Mouse (Mus musculus) R1 (cell line): Measurements from ENCODE around the gene Bcl7a.

Experiments
- DNase-seq: peaks from one replicate; pipeline ENCODE4 v3.0.0-alpha.2; 2018; ENCODE audit warnings: low read depth, low spot score

Bcl7a gene

DNA sequence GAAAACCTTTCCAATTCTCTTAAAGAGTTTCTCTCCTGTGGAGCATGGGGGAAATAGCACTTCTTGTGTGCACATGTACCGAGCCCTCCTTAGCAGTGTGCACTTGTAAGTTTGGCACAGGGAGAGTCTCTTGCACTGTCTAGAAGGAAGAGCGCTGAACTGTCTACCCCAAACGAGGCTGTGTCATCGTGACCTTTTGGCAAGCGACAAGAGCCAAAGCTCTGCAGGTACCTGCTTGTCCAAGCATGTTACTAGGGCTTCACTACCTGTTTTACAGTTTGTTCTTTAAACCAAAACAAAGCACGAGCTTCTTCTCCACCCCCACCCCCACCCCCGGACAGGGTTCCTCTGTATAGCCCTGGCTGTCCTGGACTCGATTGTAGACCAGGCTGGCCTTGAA, 15.9 kb upstream of the Bcl7a start:
- DNase-seq = no peak

DNA sequence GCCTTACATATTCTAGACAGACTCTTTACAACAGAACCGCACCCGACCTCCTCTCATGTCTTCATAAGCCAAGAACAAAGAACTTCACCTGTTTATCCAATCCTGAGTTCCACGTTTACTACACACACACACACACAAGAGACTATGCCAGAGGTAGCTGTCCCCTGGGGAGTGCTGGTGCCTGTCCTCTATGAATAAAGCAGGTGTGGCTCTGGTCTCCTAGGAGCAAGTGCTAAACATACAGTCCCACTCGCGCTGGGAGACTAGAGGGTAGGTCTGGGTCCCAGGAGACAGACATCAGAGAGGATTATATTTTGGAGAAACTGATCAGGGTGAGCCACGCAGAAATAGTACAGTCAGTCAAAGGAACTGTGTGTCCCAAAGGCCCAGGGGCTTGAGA, 10.1 kb upstream of the Bcl7a start:
- peak; percentile 44 for DNase-seq

DNA sequence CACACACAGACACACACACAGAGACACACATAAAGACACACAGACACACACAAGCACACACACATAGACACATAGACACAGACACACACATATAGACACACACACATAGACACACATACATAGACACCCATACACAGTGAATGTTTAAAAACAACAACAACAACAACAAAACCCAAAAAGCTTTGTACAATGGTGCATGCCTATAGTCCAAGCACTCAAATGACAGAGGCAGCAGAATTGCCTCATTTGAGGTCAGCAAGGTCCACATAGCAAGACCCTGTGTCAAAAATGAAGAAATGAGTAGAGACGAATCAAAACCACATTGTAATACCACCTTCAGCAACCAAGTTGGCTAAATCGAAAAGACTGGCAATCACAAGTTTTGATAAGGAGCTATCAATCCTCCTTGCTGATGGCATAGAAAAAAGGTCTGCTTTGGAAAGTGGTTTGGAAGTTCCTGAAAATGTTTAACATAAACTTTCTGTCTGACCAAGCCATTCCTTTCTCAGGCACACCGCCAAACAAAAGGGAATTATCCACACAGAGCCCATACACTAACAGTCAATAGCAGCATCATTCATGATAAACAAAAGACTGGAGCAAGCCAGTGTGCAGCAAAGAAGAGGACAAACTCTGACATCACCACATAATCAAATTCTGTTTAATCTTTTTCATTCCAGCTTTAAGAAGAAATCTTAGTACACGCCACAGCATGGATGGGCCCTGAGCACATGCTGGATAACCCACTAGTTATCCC, 7.3 kb upstream of the Bcl7a start:
- no peak for DNase-seq

DNA sequence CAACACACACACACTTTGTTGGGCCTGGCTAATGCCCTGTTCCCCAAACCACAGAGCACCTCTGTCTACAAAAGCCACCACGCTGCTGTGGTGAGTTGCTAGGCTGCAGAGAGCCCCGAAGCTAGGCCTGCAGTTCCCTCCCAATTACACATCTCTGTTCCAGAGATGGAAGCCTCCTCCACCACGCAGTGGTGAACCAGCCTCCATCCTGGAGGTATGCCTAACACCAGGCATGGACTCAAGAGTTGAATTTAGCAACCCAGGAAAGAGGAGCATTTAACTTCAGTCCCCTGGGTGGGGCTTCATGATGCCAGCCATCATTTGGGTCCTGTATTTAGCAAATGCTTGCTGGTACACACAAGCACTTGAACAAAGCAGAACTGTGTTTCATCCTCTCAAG, 5.2 kb upstream of the Bcl7a start:
- DNase-seq = no peak

DNA sequence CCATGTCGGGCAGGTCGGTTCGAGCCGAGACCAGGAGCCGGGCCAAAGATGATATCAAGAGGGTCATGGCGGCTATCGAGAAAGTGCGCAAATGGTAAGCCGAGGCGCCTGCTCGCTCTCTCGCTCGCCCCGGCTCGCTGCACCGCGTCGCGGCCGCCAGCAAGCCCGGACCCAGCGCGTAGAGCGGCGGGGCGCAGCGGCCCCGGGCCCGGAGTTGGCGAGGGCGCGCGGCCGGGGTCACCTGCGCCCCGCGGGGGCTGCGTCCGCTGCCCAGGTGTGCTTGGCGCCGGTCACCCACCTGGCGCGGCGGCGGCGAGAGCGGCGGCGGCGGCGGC, 961 bp downstream of the Bcl7a start:
- no peak for DNase-seq

DNA sequence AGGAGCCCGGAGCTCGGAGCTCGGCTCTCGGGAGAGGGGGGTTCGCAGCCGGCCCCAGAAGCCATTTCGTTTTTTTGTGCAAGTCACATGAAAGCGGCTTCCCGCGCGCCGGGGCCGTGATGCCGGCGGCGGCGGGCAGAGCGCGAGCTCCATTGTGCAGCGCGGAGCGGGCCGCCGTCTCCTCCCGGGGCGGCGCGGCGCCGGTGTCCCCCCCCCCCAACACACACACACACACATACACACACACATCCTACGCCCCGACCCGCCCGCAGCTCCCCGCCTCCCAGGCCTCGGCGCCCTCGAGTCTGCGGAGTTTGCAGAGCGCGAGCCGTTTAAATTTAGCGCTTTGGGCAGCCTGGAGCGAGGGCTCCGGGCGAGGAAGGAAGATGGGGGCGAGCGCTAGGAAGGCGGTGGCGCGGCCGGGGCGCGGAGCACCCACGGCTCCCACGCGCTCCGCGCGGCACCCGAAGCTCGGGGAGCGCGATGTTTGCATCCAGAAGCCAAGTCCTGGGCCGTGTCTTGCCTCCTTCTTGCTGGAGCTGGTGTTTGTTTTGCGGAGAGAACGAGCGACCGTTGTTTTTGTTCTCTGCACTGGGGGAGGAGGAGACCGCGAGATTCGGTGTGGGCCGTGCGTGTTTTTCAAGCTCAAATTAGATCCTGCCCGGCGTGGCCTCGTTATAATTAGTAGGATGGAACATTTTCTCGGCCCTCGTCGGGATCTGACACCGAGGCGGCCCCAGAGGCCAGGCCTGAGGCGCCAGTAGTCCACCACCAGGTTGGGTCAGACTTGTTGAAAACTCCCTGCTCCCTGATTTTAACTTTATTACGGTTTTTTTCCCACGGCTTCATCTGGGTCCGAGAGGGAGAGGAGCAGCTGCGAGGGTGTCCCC, 1.6 kb downstream of the Bcl7a start:
- peak; percentile 66 for DNase-seq

DNA sequence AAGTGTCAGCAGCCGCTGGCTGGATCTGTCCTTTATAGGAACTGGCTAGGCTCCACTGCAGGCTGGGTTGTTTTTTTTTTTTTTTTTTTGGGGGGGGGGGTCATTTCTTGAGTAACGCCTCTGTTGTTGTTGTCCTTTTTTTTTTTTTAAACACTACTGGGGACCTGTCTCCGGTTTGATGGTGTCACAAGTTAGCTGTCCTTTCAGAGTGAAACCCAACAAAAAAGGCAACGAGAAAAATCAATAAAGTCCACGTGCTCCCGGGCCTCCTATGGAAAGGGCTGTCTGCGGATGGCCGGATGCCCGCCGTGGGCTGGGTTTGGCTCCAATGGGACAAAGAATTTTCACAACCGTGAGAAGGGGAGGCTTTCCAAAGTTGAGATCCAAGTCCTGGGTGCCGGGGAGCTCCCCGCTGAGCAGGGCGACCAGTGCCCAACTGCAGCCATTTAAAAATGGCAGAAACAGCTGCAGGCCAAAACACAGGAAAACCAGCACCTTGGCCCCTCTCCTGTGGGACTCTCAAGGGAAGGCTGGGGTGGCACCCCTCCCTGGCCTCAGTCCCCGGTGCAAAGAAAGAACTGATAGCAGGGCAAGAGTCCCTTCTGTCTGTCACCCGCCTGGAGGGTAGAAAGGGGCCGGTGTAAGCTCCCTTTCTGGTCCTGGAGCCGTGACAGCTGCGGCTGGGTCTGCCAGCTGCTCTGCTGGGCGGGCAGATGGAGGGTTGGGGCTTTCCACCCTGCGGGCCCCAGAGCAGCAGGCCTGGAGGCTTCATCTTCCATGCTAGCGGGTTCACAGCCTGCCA, 2.4 kb downstream of the Bcl7a start:
- no peak for DNase-seq

DNA sequence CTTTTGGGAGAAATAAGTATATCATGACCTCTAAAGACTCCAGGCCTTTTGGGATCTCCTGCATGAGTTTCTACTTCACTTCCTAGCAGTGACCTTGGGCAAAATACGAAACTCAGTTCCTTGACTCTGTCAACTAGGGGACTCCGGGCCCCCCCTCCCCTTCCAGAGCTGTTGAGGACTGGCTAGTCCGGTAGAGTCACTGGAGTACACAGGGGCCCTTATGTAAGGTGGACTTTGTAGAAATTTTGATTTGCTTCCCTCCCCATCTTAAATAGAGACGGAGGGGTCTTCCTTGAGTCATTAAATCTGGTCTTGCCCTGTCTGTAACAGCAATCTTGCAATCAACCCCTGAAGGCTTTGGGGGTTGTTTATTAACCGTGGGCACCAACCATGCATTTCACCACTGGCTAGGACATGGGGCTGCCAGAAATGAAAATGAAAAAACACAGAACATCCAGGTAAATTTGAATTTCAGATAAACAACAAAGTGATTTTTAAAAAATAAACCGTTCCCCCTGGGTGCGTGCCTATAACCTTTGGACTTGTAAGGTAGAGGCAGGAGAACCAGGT, 3.2 kb downstream of the Bcl7a start:
- DNase-seq = no peak

DNA sequence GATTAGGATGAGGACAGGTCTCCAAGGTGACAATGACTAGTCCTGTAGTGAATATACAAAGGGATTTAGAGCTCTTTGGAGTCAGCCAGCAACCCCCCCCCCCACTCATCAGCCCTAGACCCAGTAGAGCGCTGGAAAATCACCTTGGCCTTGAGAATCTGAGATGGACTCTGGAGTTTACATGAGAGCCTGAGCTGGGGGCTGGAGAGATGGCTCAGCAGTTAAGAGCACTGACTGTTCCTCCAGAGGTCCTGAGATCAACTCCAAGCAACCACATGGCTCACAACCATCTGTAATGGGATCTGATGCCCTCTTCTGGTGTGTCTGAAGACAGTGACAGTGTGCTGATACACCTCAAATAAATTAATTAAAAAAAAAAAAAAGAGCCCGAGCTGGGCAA, 4.4 kb downstream of the Bcl7a start:
- no peak for DNase-seq

DNA sequence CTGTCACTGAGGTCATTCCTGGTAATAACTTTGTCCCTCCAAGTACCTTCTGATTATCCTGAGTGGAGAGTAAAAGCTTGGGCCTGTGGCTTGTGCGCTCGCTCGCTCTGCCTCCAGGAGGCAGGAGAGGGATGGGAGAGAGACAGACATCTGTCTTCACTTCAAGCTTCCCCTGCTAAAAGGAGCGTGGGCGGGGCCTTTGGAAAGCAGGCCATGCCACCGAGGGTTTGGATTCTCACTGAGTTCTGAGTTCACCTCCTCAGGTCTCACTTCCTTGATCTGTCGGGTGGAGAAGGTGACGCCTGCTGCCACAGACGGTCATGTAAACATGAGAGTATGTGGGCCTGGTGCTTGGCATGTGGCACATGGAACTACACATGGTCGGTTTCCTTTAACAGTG, 6.8 kb downstream of the Bcl7a start:
- peak; percentile 84 for DNase-seq

DNA sequence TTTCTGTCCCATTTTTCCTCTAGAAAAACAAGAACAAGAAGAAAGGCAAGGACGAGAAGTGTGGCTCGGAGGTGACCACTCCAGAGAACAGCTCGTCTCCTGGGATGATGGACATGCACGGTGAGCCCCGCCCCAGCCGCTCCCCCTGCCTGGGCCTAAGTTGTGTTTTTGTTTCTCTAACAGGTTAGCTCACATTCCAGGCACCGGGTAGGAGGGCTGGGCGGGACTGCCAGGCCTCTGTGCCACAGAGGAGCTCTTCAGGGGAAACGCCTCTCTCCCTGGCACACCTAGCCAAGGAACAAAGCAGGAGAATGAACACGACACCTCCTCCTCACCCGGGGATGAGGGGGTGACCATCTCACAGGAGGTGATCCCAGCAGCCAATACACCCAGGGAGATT, 12.3 kb downstream of the Bcl7a start:
- DNase-seq = peak; percentile 82

DNA sequence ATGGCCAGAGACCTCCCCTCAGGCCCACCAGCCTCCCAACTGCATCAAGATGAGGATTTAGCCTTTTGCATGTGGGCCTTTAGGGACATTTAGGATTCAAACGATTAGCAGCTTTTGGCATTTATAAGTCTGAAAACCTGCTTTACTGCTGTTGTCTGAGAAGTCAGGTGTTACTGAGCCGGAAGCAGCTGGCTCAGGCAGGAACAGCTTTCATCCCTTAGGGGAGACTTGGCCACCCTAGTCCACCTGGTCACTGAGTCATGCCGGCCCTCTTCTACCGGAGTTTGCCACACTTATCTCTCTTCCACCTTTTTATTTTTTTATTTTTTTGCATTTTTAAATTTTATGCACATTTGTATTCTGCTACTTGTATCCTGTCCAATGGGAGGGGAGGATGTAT, 13.6 kb downstream of the Bcl7a start:
- DNase-seq = no peak

DNA sequence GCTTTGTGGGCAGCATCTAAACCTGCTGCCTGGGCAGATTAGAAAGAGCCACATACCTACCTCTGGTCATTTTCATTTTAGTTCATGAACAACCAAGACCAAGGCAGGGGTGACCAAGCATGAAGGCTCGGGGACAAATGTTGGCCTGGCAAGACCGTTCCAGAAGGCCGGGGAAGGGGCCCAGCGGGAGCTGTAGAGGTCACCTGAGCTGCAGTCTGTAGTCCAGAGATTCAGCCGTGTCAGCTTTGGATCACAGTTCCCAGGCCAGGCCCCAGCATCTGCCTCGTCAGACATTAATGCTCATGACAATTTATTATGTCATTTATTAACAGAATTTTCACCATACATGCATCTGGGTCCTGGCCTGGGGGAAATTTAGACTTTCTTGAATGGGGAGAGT, 15.8 kb downstream of the Bcl7a start:
- DNase-seq = no peak

DNA sequence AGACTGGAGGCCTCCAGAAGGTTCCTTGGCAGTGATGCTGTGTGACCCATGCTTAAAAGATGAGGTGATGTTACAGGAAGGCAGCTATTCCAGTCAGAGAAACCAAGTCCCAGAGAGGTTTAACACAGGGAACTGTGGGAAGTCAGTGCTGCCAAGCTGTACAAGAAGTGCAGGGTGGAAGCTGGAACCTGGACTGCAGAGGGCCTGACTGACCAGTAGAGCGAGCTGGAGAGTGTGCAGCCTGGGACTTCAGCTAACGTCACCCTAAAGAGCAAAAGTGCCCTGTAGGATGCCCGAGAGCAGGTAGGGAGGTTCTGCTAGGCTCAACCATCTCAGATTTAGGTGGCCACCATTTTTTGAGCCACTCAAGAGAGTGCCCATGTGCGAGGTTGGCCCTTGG, 19.3 kb downstream of the Bcl7a start:
- no peak for DNase-seq

DNA sequence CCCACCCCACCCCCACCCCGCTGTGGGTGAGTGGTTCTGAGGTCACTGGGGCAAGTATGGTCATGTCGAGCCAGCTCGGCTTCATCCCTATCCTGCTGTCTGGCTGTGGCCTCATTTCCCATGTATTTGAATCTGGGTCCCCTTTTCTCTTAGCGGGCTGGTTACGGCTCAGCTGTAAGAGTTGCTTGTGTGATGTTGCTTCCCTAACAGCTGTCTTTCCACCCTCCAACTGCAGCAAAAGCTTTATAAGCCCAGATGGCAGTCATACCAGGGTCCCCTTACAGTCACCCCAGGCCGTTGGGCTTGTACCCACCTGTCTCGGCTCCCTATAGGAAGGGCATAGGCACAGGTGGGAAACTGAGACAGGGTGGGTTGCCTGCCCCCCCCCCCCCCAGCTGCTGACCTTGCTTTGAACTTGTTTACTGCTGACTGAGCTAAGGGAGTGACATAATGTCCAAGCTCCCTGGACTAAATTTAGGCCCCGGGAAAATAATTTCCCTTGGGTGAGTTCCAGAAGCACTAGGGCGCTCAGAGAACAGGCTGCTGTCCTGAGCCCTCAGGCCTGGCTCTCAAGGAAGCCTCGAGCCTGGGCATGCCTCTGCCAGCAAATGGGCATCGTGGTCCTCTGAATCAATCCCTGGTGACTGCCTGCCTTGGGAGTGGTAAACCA, 20.8 kb downstream of the Bcl7a start:
- DNase-seq = no peak

DNA sequence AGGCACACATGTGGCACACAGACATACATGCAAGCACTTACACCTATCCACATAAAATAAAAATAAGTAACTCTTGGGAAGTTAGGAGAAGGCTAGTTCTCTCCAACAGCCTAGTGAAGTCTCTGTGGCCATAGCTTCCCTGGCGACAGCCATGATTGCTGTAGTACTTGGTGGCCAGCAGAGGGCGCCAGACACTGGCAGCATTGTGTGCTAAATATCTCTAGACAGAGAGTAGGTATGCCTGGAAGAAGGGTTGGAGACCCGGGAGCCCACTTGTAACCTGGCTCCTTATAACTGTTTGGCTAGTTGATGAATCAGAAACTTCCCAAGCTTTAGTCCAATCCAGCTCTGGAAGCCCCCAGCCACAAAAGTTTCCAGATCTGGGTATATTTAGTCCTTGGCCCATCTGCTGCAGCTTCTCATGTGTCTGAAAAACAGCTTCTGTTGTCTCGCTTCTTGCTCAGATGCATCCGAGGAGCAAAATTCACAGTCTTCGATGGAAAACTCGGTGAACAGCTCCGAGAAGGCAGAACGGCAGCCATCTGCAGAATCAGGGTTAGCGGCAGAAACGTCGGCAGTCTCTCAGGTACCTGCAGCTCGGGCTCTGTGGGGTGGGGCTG, 25.3 kb downstream of the Bcl7a start:
- peak; percentile 79 for DNase-seq

DNA sequence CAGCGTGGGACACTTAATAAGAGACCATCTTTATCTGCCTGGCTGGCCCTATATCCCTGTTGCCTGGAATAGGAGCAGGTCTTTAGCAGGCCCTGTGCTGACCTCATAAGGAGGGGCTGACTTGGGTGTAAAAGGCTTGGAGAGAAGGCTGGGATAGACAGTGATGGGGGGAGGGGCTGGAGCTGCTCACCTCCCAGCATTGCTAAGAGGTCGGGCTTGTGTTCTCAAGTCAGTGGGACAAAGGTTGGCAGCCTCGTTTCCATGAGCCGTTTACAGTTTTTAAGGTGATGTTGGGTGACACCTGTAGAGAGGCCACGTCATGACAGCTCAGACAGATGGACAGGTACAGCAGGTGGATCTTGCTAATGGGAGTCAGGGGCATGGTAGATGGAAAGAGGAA, 26.4 kb downstream of the Bcl7a start:
- DNase-seq = no peak

DNA sequence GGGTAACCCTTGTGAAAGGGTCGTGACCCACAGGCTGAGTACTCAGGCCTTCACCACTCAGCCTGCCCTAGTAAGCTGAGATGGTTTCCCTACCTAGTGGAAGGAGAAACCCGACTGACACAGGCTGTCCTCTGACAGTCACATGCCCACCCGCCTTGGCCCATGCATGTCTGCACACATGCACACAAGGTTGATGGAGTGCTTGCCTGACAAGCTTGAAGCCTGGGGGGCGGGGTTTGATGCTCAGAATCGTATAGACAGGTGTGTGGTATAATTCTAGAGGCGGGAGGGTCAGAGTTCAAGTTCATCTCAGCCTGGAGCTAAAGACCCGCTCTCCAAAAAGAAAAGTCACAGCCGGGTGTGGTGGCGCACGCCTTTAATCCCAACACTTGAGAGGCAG, 31.6 kb downstream of the Bcl7a start:
- DNase-seq = peak; percentile 93

DNA sequence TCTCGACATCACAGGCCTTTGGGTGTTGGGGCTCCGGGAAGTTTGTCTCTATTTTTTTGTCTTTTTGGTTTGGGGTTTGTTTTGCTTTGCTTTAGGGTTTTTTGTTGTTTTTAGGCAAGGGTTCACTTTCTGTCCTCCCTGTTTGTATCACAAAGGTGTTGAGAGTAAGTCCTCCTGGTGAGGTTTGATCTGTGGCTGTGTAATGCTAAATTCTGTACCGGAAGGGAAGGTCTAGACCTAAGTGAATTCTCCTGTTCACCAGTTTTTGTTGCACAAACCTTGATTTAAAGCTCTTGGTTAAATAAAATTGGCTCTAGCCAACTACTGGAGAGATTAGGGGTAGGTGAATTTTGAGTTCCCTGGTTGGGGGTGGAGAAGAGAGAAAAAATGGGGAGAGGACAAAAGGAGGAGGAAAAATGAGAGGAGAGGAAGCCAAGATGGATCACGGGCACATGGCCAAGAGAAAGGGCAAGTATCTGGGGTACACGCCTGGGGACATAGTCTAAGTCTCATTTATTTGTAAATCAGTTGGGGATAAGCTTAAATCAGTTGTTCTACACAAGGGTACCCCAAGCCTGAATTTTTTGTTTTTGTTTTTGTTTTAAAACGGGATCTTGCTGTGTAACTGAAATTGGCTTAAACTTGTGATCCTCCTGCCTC, 32.3 kb downstream of the Bcl7a start:
- peak; percentile 97 for DNase-seq

DNA sequence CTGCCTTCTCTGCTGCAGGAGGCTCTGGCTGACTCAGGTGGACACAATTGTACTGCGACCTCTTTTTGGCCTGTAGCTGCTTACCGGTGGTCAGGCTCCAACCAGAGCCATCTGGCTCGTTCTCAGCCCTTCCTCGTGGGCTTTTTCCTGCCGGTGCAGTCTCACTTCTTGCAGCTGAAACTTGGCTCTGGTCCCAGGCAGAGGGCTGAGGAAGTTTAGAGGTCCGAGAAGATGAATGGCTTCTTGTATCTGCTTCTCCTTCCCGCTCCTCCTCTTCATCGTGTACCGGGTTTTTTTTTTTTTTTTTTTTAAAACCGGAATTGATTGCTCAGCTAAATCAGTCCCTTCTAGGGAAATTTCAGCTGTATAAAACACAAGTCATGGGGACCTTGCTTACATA, 32.9 kb downstream of the Bcl7a start:
- DNase-seq = no peak
